Mouse (Mus musculus): ENCODE results near the gene Ctdsp1. TPM values are rescaled to one million over a fixed set of nuclear protein-coding genes. Genes with fewer than 3 reads are reported as not detected.

Gene Ctdsp1
- polyA plus RNA-seq, 1 experiment: 177 TPM

DNA sequence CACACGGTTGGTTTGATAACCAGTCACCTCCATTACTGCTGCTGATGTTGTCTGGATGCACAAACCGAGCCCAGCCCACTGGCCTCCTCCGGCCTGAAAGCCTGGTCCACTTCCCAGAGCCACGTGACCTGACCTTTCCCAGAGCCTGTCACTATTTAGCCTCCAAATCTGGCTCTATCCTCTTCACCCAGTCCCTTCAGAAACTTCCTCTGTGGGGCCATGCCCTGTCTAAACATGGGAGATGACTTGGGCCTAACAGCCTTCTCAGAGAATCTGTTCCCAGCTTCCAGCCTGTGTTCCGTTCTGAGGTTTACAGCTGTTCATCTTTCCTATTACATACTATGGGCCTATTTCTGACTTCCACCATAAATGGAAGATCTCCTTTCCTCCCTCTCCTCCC lies 27.9 kb upstream of the Ctdsp1 start:
- Histone ChIP-seq H3K27ac (ENCODE audit: insufficient read depth, low read depth, low read length) (no peak overlapping the region), H3K4me1 (ENCODE audit: control insufficient read depth, insufficient read depth, insufficient read length, low read length) (no peaks in the 10 kb centered on the region; the same call in 1 of the 2 replicates), H3K4me3 (ENCODE audit: low read depth, low read length) (no peak overlapping the region), H3K27me3 (ENCODE audit: control insufficient read depth, insufficient read depth, low read length) (no peaks in the 10 kb centered on the region), H3K36me3 (ENCODE audit: control insufficient read depth, insufficient read depth, low read length) (no peaks in the 10 kb centered on the region)
- WGBS: 70% methylated on average over 5 of the region's 5 CpGs
- no peak for TF ChIP-seq CTCF (IDR thresholded peaks at IDR 0.05; ENCODE audit: extremely low read depth, insufficient read length, insufficient replicate concordance, low read depth, low read length)
- no peak for TF ChIP-seq POLR2A (IDR thresholded peaks at IDR 0.05; ENCODE audit: low read depth, low read length)

DNA sequence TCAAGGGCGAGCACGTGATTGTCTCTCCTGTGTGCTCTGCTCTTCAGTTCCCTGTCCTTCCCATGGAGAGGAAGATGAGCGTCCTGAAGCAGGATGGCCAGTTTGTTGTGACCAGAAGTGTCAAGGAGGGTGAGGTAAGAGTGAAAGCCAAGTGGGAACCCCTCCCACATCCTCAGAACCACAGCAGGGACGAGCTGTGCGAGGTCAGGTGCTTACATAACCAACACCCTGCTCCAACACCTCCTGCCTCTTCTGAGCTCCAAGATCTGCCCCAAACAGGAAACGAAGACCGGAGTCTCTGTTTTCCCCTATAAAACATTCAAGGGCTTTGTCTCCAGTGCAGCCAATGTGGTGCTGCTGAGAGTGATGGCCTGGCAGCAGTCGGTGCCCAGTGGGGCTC lies 27.0 kb upstream of the Ctdsp1 start:
- Histone ChIP-seq H3K36me3 (ENCODE audit: control insufficient read depth, insufficient read depth, low read length) (no peaks in the 10 kb centered on the region), H3K27ac (ENCODE audit: insufficient read depth, low read depth, low read length) (no peak overlapping the region), H3K4me3 (ENCODE audit: low read depth, low read length) (no peak overlapping the region), H3K4me1 (ENCODE audit: control insufficient read depth, insufficient read depth, insufficient read length, low read length) (no peaks in the 10 kb centered on the region; the same call in 1 of the 2 replicates), H3K27me3 (ENCODE audit: control insufficient read depth, insufficient read depth, low read length) (no peaks in the 10 kb centered on the region)
- TF ChIP-seq POLR2A (IDR thresholded peaks at IDR 0.05; ENCODE audit: low read depth, low read length): no peak
- TF ChIP-seq CTCF (IDR thresholded peaks at IDR 0.05; ENCODE audit: extremely low read depth, insufficient read length, insufficient replicate concordance, low read depth, low read length): no peak
- WGBS: 62% methylated on average over 8 of the region's 8 CpGs

DNA sequence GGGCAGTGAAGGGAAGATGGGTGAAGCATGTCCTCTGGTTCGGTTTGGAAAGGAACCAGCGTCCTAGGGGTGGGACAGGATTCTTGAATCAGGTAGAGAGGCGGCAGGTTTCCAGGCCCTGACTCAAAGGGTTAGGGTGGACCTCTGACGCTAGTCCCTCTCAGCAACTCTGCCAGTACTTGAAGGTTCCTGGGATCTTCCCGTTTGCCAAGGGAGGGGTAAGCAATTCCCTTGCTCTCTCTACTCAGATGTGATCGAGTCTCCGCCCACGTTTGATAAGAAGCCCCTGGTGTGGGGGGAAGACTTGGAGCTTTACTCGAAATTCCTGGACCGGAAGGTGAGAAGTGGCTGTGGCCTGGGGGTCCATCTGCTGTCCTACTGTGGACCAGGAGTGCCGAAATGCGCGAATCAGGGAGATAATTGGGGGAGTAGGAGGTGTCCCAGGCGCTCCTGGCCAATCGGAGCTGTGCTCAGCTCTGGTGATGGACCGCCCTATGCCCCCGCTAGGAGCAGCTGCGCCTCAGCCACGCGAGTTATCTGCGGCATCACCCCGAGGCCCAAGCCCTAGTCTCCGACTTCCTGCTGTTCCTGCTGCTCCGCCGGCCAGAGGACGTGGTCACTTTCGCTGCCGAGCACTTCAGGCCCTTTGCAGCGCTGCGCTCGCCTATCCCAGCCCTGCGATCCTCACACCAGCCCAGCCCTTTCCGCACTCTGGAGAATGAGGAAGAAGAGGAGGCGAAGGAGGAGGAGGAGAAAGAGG lies 23.2 kb upstream of the Ctdsp1 start:
- Histone ChIP-seq H3K36me3 (ENCODE audit: control insufficient read depth, insufficient read depth, low read length) (no peaks in the 10 kb centered on the region), H3K27ac (ENCODE audit: insufficient read depth, low read depth, low read length) (peak overlapping the region; percentile 23; the same call in 1 of the 2 replicates), H3K27me3 (ENCODE audit: control insufficient read depth, insufficient read depth, low read length) (no peaks in the 10 kb centered on the region), H3K4me1 (ENCODE audit: control insufficient read depth, insufficient read depth, insufficient read length, low read length) (no peaks in the 10 kb centered on the region; the same call in 1 of the 2 replicates), H3K4me3 (ENCODE audit: low read depth, low read length) (peak overlapping the region; percentile 50)
- WGBS: 6% methylated on average over 34 of the region's 34 CpGs
- TF ChIP-seq CTCF (IDR thresholded peaks at IDR 0.05; ENCODE audit: extremely low read depth, insufficient read length, insufficient replicate concordance, low read depth, low read length): no peak
- no peak for TF ChIP-seq POLR2A (IDR thresholded peaks at IDR 0.05; ENCODE audit: low read depth, low read length)

DNA sequence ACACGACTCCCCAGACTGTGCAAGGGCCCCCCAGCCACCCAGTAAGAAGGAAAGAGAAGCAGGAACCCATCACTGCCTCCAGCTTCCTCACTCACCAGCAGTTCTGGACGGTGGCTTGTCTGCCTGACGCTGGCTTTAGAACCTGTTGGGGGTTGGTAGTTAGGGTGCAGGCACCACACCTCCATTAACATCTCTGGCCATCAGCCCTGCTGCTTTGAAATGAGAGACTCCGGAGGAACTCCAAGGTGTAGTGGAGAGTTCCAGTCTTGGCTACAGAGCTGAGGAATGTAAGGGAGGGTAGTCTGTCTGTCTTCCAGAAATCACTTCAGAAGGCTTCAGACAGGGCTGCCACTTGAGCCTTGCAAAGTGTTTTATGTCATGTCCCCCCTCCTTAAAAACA lies 21.3 kb upstream of the Ctdsp1 start:
- H3K4me3 ChIP-seq (ENCODE audit: low read depth, low read length): no peak overlapping the region
- no peak overlapping the region for H3K27ac ChIP-seq (ENCODE audit: insufficient read depth, low read depth, low read length)
- TF ChIP-seq CTCF (IDR thresholded peaks at IDR 0.05; ENCODE audit: extremely low read depth, insufficient read length, insufficient replicate concordance, low read depth, low read length): no peak
- no peak for TF ChIP-seq POLR2A (IDR thresholded peaks at IDR 0.05; ENCODE audit: low read depth, low read length)
- no peaks in the 10 kb centered on the region for H3K36me3 ChIP-seq (ENCODE audit: control insufficient read depth, insufficient read depth, low read length)
- no peaks in the 10 kb centered on the region for H3K27me3 ChIP-seq (ENCODE audit: control insufficient read depth, insufficient read depth, low read length)
- WGBS: 68% methylated on average over 4 of the region's 4 CpGs
- H3K4me1 ChIP-seq (ENCODE audit: control insufficient read depth, insufficient read depth, insufficient read length, low read length): no peaks in the 10 kb centered on the region; the same call in 1 of the 2 replicates

DNA sequence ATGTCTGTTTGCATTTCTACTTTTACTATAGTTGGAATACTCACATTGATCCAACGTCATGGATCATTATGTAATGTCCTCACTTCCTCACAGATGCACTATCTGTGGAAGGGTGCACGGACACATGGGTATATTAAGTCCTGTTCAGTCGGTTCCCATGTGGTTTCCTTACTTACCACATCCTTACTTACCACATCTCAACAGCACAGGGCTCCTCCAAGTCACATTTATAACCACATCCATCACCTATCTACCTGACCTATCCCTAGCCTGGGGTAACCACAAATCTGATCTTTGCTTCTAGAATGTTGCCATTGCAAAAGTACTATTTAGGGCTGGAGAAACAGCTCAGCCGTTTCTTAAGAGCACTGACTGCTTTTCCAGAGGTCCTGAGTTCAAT lies 17.9 kb upstream of the Ctdsp1 start:
- TF ChIP-seq POLR2A (IDR thresholded peaks at IDR 0.05; ENCODE audit: low read depth, low read length) (no peak), CTCF (IDR thresholded peaks at IDR 0.05; ENCODE audit: extremely low read depth, insufficient read length, insufficient replicate concordance, low read depth, low read length) (no peak)
- H3K27ac ChIP-seq (ENCODE audit: insufficient read depth, low read depth, low read length): no peak overlapping the region
- 66% methylated on average over 4 of the region's 4 CpGs for WGBS
- no peaks in the 10 kb centered on the region for H3K36me3 ChIP-seq (ENCODE audit: control insufficient read depth, insufficient read depth, low read length)
- H3K4me3 ChIP-seq (ENCODE audit: low read depth, low read length): no peak overlapping the region
- H3K27me3 ChIP-seq (ENCODE audit: control insufficient read depth, insufficient read depth, low read length): no peaks in the 10 kb centered on the region
- H3K4me1 ChIP-seq (ENCODE audit: control insufficient read depth, insufficient read depth, insufficient read length, low read length): no peaks in the 10 kb centered on the region; the same call in none of the 2 replicates

DNA sequence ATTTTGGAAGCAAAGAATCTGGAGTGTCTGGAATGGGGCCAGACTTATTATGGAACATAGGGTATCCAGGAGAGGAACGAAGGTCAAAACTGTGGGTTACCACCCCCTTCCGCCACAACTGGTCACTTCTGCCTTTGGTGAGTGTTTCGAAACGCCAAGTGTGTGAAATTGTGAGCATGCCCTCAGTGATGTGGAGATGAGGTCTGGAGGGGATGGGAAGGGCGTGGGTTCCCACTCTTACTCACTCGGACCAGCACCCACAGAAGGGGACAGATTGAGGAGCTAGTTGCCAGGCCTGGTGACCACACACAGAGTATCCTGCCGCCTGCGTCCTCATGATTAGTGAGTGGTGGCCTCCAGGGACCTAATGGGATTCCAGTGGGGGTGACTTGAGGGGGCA lies 16.3 kb upstream of the Ctdsp1 start, which contains the start of gene Slc11a1:
Gene Slc11a1 (plus strand): TSS at position 216 of the 400 bp plus-strand sequence.
- H3K4me3 ChIP-seq (ENCODE audit: low read depth, low read length): peak within 1 kb of the TSS; percentile 22
- peaks cover 3% of the 10 kb centered on the region for H3K4me1 ChIP-seq (ENCODE audit: control insufficient read depth, insufficient read depth, insufficient read length, low read length)
- H3K27me3 ChIP-seq (ENCODE audit: control insufficient read depth, insufficient read depth, low read length): no peaks in the 10 kb centered on the region
- no peak within 1 kb of the TSS for H3K27ac ChIP-seq (ENCODE audit: insufficient read depth, low read depth, low read length)
- H3K36me3 ChIP-seq (ENCODE audit: control insufficient read depth, insufficient read depth, low read length): no peaks in the 10 kb centered on the region
- 72% methylated on average over 8 of the region's 8 CpGs for WGBS
- TF ChIP-seq POLR2A (IDR thresholded peaks at IDR 0.05; ENCODE audit: low read depth, low read length): no peak
- TF ChIP-seq CTCF (IDR thresholded peaks at IDR 0.05; ENCODE audit: extremely low read depth, insufficient read length, insufficient replicate concordance, low read depth, low read length): no peak

DNA sequence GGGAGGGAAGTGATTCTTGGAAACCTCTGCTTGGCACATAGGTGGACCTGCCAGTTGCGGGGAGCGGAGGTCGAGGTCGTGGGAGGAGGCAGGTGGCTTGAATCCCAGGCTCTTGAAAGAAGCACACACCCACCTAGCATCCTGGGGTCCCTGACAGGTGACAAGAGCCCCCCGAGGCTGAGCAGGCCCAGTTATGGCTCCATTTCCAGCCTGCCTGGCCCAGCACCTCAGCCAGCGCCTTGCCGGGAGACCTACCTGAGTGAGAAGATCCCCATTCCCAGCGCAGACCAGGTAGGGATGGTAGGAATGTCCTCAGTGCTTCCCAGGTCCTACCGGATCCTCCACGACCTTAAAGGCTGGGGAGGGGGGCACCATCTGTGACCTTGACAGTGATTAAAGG lies 15.7 kb upstream of the Ctdsp1 start:
- Histone ChIP-seq H3K27ac (ENCODE audit: insufficient read depth, low read depth, low read length) (no peak overlapping the region), H3K36me3 (ENCODE audit: control insufficient read depth, insufficient read depth, low read length) (no peaks in the 10 kb centered on the region), H3K4me3 (ENCODE audit: low read depth, low read length) (peak overlapping the region; percentile 22), H3K27me3 (ENCODE audit: control insufficient read depth, insufficient read depth, low read length) (no peaks in the 10 kb centered on the region), H3K4me1 (ENCODE audit: control insufficient read depth, insufficient read depth, insufficient read length, low read length) (peaks cover 3% of the 10 kb centered on the region)
- 77% methylated on average over 10 of the region's 10 CpGs for WGBS
- TF ChIP-seq CTCF (IDR thresholded peaks at IDR 0.05; ENCODE audit: extremely low read depth, insufficient read length, insufficient replicate concordance, low read depth, low read length) (no peak), POLR2A (IDR thresholded peaks at IDR 0.05; ENCODE audit: low read depth, low read length) (no peak)
